Mouse (Mus musculus) liver, embryonic 11.5 days (tissue): ENCODE data around the gene Prdm16. TPM values are rescaled to one million over a fixed set of nuclear protein-coding genes. Genes with fewer than 3 reads are reported as not detected.

Experiments
- ATAC-seq: fragments of 200-750 bp; cut with Nextera tagmentation; replicated peaks from 2 replicates; pipeline ENCODE4 v1.8.0; 2017; ENCODE audit warnings: moderate number of reproducible peaks, mild to moderate bottlenecking, moderate TSS enrichment, moderate library complexity; ENCODE audit not compliant: low FRiP score
- DNase-seq: peaks from one replicate; pipeline ENCODE4 v3.0.0-alpha.2; 2017; ENCODE audit warnings: low spot score
- H3K27ac ChIP-seq: fragments of 300-500 bp; sonication (generic); 2 replicates; pipeline ENCODE4 v1.5.1; 2014; ENCODE audit warnings: mild to moderate bottlenecking, low read depth, low read length, control low read depth
- H3K27me3 ChIP-seq: fragments of 300-500 bp; sonication (generic); replicated peaks from 2 replicates; pipeline ENCODE4 v1.6.1; 2014; ENCODE audit warnings: low read length, mixed read lengths; ENCODE audit not compliant: control insufficient read depth, insufficient read depth
- H3K36me3 ChIP-seq: fragments of 300-500 bp; sonication (generic); 2 replicates; pipeline ENCODE4 v1.6.1; 2014; ENCODE audit warnings: mild to moderate bottlenecking, low read length, moderate library complexity, mixed read lengths; ENCODE audit not compliant: control insufficient read depth, insufficient read depth
- H3K4me1 ChIP-seq: fragments of 300-500 bp; sonication (generic); replicated peaks from 2 replicates; pipeline ENCODE4 v1.6.1; 2014; ENCODE audit warnings: low read length, mixed read lengths; ENCODE audit not compliant: control insufficient read depth, insufficient read depth
- H3K4me2 ChIP-seq: fragments of 300-500 bp; sonication (generic); 2 replicates; pipeline ENCODE4 v1.6.1; 2014; ENCODE audit warnings: mild to moderate bottlenecking, control low read depth, moderate library complexity
- H3K4me3 ChIP-seq: fragments of 300-500 bp; sonication (generic); 2 replicates; pipeline ENCODE4 v1.5.1; 2014; ENCODE audit warnings: low read depth, low read length, control low read depth
- H3K9ac ChIP-seq: fragments of 300-500 bp; sonication (generic); 2 replicates; pipeline ENCODE4 v1.6.1; 2014; ENCODE audit warnings: low read depth, low read length, control low read depth
- H3K9me3 ChIP-seq: fragments of 300-500 bp; sonication (generic); 2 replicates; pipeline ENCODE4 v1.6.1; 2016; ENCODE audit warnings: low read length, inconsistent platforms, mixed read lengths; ENCODE audit not compliant: control insufficient read depth
- WGBS: fragments of 180-500 bp; shearing (Covaris S2); extraction: QIAGEN DNeasy Blood & Tissue Kit; methylation state at CpG from one replicate; pipeline ENCODE4 v1.1.7; 2014; 5-methylcytosine and 5-hydroxymethylcytosine counted together
- polyA plus RNA-seq: library from polyadenylated mRNA; unstranded; fragments of >200 nt; fragmentation: Nextera tagmentation; extraction: Ambion mirVana; gene quantifications from 2 replicates; pipeline ENCODE4 v1.2.1, GENCODE M21; 2014

Gene Prdm16
- polyA plus RNA-seq, 1 experiment from 2014 or later: 7.2 TPM

GRCm38 (mm10) chr4:154626282-154626681 lies 10.4 kb downstream of the Prdm16 start:
- DNase-seq: no peak
- Histone ChIP-seq H3K9ac (no peak overlapping the region), H3K36me3 (no peaks in the 10 kb centered on the region), H3K4me1 (0 out of 2 replicates have a peak, but pooled peaks cover 3% of the 10 kb centered on the region), H3K9me3 (no peaks in the 10 kb centered on the region), H3K27ac (no peak overlapping the region), H3K4me3 (no peak overlapping the region), H3K4me2 (no peak overlapping the region), H3K27me3 (peaks cover 24% of the 10 kb centered on the region)
- ATAC-seq: no peak
- 78% methylated on average over 2 of the region's 2 CpGs for WGBS

GRCm38 (mm10) chr4:154625710-154626109 lies 11.0 kb downstream of the Prdm16 start:
- no peak overlapping the region for H3K4me2 ChIP-seq
- ATAC-seq: no peak

GRCm38 (mm10) chr4:154623241-154623640 lies 13.4 kb downstream of the Prdm16 start:
- no peak for ATAC-seq
- Histone ChIP-seq H3K9me3 (no peaks in the 10 kb centered on the region), H3K27me3 (peaks cover 4% of the 10 kb centered on the region), H3K4me2 (no peak overlapping the region), H3K4me1 (peaks cover 3% of the 10 kb centered on the region; the same call in 1 of the 2 replicates), H3K4me3 (no peak overlapping the region), H3K9ac (no peak overlapping the region), H3K27ac (no peak overlapping the region), H3K36me3 (no peaks in the 10 kb centered on the region)
- DNase-seq: no peak
- 74% methylated on average over 3 of the region's 3 CpGs for WGBS

More at GRCm38 (mm10) chr4:154625710-154626109, 11.0 kb downstream of the Prdm16 start:
- 0 out of 2 replicates have a peak, but pooled peaks cover 3% of the 10 kb centered on the region for H3K4me1 ChIP-seq
- H3K4me3 ChIP-seq: no peak overlapping the region
- no peak for DNase-seq
- no peaks in the 10 kb centered on the region for H3K36me3 ChIP-seq
- no peak overlapping the region for H3K27ac ChIP-seq
- no peaks in the 10 kb centered on the region for H3K9me3 ChIP-seq
- 62% methylated on average over 14 of the region's 14 CpGs for WGBS
- H3K27me3 ChIP-seq: peaks cover 19% of the 10 kb centered on the region
- H3K9ac ChIP-seq: no peak overlapping the region

- no peaks in the 10 kb centered on the region; the same call in 1 of the 2 replicates for H3K4me1 ChIP-seq
- H3K27me3 ChIP-seq: peaks cover 5% of the 10 kb centered on the region
- no peaks in the 10 kb centered on the region for H3K36me3 ChIP-seq
- no peak overlapping the region for H3K9ac ChIP-seq
- no peak overlapping the region for H3K27ac ChIP-seq
- H3K4me3 ChIP-seq: no peak overlapping the region
- DNase-seq (no peak), ATAC-seq (no peak)
- 92% methylated on average over 4 of the region's 4 CpGs for WGBS
- H3K9me3 ChIP-seq: no peaks in the 10 kb centered on the region
- no peak overlapping the region for H3K4me2 ChIP-seq
These were observed 14.2 kb downstream of the Prdm16 start for GRCm38 (mm10) chr4:154622521-154622920.

DNA sequence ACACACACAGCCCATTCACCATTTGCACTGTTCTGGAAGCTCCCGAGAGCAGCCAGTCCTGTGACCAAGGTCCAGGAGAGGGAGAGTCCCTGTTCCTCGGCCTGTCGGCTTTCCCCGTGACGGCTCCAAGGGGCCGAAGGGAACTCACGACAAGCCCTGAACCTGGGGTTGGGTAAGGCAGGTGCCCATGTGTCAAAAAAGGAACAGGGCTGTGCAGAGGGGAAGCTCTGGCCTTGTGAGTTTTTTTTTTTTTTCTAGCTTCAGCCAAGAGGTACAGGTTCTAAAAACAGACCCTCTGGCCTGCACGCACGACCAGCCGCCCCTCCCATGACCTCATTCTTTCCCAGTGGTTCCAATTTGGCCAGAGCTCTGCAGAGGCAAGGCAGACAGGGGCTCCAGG lies 25.5 kb downstream of the Prdm16 start:
- Histone ChIP-seq H3K4me3 (no peak overlapping the region), H3K9ac (no peak overlapping the region), H3K9me3 (no peaks in the 10 kb centered on the region), H3K4me2 (no peak overlapping the region), H3K4me1 (no peaks in the 10 kb centered on the region), H3K36me3 (no peaks in the 10 kb centered on the region), H3K27me3 (peaks cover 2% of the 10 kb centered on the region; the same call in 1 of the 2 replicates), H3K27ac (no peak overlapping the region)
- 72% methylated on average over 10 of the region's 10 CpGs for WGBS
- ATAC-seq (no peak), DNase-seq (no peak)

DNA sequence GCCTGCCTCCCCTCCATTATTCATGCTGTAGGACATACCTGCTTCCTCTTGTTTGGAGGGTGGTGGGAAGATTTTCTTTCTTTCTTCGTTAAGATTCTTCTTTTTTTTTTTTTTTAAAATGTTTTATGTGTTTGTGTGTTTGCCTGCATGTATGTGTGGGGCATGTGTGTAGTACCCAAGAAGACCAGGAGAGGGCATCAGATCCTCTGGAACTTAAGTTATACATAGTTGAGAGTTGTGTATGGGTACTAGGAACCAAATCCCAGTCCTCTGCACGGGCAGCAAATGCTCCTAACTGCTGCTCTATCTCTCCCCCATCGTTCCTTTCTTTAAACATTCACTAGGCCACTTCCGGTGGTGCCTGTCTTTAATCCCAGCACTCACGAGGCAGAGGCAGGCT lies 28.9 kb downstream of the Prdm16 start:
- ATAC-seq (no peak), DNase-seq (no peak)
- H3K4me2 ChIP-seq: no peak overlapping the region
- no peak overlapping the region for H3K4me3 ChIP-seq
- H3K4me1 ChIP-seq: no peaks in the 10 kb centered on the region
- no peaks in the 10 kb centered on the region for H3K36me3 ChIP-seq
- H3K9me3 ChIP-seq: no peaks in the 10 kb centered on the region
- H3K27me3 ChIP-seq: no peaks in the 10 kb centered on the region; the same call in 1 of the 2 replicates
- WGBS: 73% methylated on average over 5 of the region's 5 CpGs
- H3K9ac ChIP-seq: no peak overlapping the region
- no peak overlapping the region for H3K27ac ChIP-seq

- DNase-seq: no peak
- H3K4me2 ChIP-seq: no peak overlapping the region
- no peaks in the 10 kb centered on the region for H3K36me3 ChIP-seq
- H3K4me3 ChIP-seq: no peak overlapping the region
- H3K27ac ChIP-seq: no peak overlapping the region
- no peaks in the 10 kb centered on the region for H3K4me1 ChIP-seq
- no peaks in the 10 kb centered on the region for H3K9me3 ChIP-seq
- ATAC-seq: no peak
- H3K27me3 ChIP-seq: peaks cover 4% of the 10 kb centered on the region
- H3K9ac ChIP-seq: no peak overlapping the region
- 71% methylated on average over 7 of the region's 7 CpGs for WGBS
These were observed 32.2 kb downstream of the Prdm16 start for GRCm38 (mm10) chr4:154604442-154604830.

DNA sequence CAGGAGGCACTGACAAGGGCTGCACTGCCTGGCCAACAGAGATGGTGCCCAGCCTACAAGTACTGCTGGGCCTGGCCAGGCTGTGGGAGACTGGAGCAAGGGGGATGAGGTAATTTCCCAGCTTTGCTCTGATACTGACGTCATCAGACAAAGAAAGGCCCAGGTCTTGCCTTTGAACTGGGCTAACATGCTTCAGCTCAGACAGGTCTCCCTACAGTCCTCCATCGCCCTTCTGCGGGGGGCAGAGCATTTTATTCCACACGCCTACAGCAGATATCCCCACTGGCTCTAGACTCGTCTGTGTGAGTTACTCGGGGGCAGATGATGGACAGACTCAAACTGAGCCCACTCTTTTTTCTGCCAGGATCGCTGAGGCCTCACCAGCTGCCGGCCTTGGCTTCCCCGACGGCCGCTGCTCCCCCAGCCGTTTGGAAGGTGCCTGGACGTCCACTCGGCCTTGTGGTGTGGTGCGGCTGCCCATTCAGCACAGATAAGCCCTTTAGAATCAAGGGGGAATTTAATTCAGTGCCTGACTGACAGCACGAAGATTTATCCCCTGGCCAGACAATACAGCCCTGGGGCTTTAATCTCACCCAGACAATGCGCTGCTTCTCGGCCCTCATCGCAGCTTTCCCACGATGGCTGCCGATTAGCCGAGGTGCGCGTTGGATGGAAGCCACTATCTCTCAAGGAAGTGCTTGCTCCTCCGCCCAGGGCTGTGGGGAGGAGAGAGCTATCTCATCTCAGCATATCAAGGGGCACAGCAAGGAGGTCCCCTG lies 32.8 kb downstream of the Prdm16 start:
- peaks cover 4% of the 10 kb centered on the region for H3K27me3 ChIP-seq
- no peak overlapping the region for H3K9ac ChIP-seq
- no peaks in the 10 kb centered on the region for H3K4me1 ChIP-seq
- WGBS: 45% methylated on average over 25 of the region's 25 CpGs
- H3K36me3 ChIP-seq: no peaks in the 10 kb centered on the region
- no peaks in the 10 kb centered on the region for H3K9me3 ChIP-seq
- DNase-seq (no peak), ATAC-seq (peak; percentile 72)
- no peak overlapping the region for H3K4me3 ChIP-seq
- H3K27ac ChIP-seq: no peak overlapping the region
- no peak overlapping the region for H3K4me2 ChIP-seq

- no peaks in the 10 kb centered on the region for H3K4me1 ChIP-seq
- H3K36me3 ChIP-seq: no peaks in the 10 kb centered on the region
- no peak overlapping the region for H3K9ac ChIP-seq
- ATAC-seq (no peak), DNase-seq (no peak)
- H3K9me3 ChIP-seq: no peaks in the 10 kb centered on the region
- no peak overlapping the region for H3K4me3 ChIP-seq
- WGBS: 75% methylated on average over 10 of the region's 10 CpGs
- peaks cover 4% of the 10 kb centered on the region for H3K27me3 ChIP-seq
- H3K4me2 ChIP-seq: no peak overlapping the region
- H3K27ac ChIP-seq: no peak overlapping the region
These were observed 34.3 kb downstream of the Prdm16 start for GRCm38 (mm10) chr4:154602409-154602808.
